Mouse (Mus musculus) C2C12 (cell line): Measurements from ENCODE around the gene Ercc8.

Experiments
- CTCF ChIP-seq: IDR thresholded peaks from one replicate; pipeline ENCODE4 v1.5.1; 2011; ENCODE audit not compliant: control insufficient read depth, insufficient read depth, insufficient read length
- MAX ChIP-seq: IDR thresholded peaks from one replicate; pipeline ENCODE4 v1.6.1; 2011; ENCODE audit warnings: mild to moderate bottlenecking, control low read depth
- MYOD1 ChIP-seq: IDR thresholded peaks from one replicate; pipeline ENCODE4 v1.6.1; 2011; ENCODE audit warnings: low read depth; ENCODE audit not compliant: control insufficient read depth, insufficient read length
- MYOG ChIP-seq: IDR thresholded peaks from one replicate; pipeline ENCODE4 v1.6.1; 2011; ENCODE audit not compliant: control insufficient read depth, insufficient read length; ENCODE audit errors: extremely low read depth
- USF1 ChIP-seq: IDR thresholded peaks from one replicate; pipeline ENCODE4 v1.6.1; 2011; ENCODE audit warnings: low read depth, mild to moderate bottlenecking, control low read depth, moderate library complexity

DNA sequence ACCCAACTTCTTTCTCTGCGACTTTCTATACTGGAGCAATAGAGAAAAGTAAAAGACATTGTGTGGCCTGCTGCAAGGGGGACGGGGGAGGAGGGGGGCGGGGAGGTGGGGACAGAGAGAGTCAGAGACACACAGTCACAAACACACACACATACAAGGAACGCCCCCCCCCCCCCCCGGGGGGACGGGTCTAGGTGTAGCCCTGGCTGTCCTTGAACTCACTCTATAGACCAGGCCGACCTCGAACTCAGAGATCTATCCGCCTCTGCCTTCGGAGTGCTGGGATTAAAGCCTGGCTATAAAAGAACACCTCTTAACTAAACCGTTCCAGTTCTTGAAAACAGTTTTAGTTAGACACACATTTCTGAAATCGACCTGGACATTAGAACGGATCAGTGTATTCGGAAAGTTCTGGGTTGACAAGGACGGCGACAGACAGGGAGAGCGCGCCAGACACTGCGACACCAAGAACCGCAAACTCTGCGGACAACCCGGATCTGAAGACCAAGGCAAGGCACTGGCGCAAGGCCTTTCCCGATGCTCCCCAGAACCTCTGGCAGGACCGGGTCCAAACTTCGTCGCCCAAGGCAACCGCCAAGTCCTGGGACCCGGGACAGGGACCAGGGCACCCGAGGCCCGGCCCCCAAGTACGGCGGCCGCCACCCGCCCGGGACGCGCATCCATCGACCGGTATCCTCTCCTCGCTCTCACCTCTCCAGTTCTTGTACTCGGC, 633 bp upstream of the Ercc8 start:
- TF ChIP-seq CTCF (no peak), USF1 (no peak), MAX (no peak), MYOG (no peak), MYOD1 (no peak)
